Mouse (Mus musculus) spleen, adult 2 months (tissue): ENCODE data around the gene Vps26c. TPM values are rescaled to one million over a fixed set of nuclear protein-coding genes. Genes with fewer than 3 reads are reported as not detected.

Experiments
- DNase-seq, 2 experiments: peaks; one replicate each; pipeline versions ENCODE4 v3.0.0 to v3.0.0-alpha.2; 2012 to 2021; ENCODE audit warnings: low spot score in 2 of 2, low read depth in 1 of 2
- H3K27ac ChIP-seq: fragments of 200-500 bp; 2 replicates; pipeline ENCODE4 v1.5.1; 2012; ENCODE audit warnings: low read length, inconsistent platforms; ENCODE audit not compliant: insufficient read depth
- H3K27me3 ChIP-seq: fragments of 200-500 bp; 2 replicates; pipeline ENCODE4 v1.6.1; 2012; ENCODE audit warnings: mild to moderate bottlenecking, moderate library complexity, low read length, inconsistent platforms; ENCODE audit not compliant: control insufficient read depth, insufficient read depth
- H3K36me3 ChIP-seq: fragments of 200-500 bp; 2 replicates; pipeline ENCODE4 v1.6.1; 2012; ENCODE audit warnings: mild to moderate bottlenecking, low read length, inconsistent platforms; ENCODE audit not compliant: control insufficient read depth, insufficient read depth
- H3K4me1 ChIP-seq: fragments of 200-500 bp; 2 replicates; pipeline ENCODE4 v1.6.1; 2011; ENCODE audit warnings: inconsistent platforms; ENCODE audit not compliant: control insufficient read depth, insufficient read depth, insufficient read length
- H3K4me3 ChIP-seq: fragments of 200-500 bp; 2 replicates; pipeline ENCODE4 v1.5.1; 2011; ENCODE audit warnings: mild to moderate bottlenecking, inconsistent platforms; ENCODE audit not compliant: insufficient read depth, insufficient read length; ENCODE audit errors: extremely low read depth
- CTCF ChIP-seq: fragments of 200-500 bp; IDR thresholded peaks from 2 replicates; pipeline ENCODE4 v1.5.1; 2011; ENCODE audit warnings: mild to moderate bottlenecking, inconsistent platforms; ENCODE audit not compliant: insufficient read depth, insufficient read length, insufficient replicate concordance; ENCODE audit errors: extremely low read depth
- POLR2A ChIP-seq: fragments of 200-500 bp; IDR thresholded peaks from 2 replicates; pipeline ENCODE4 v1.6.1; 2011; ENCODE audit warnings: low read depth, low read length, inconsistent platforms
- WGBS: fragments of 180-500 bp; shearing (Covaris S2); methylation state at CpG from one replicate; pipeline ENCODE4 v1.1.7; 2018; 5-methylcytosine and 5-hydroxymethylcytosine counted together
- polyA plus RNA-seq: library from polyadenylated mRNA; depleted of rRNA; stranded (reverse); fragments of >200 nt; gene quantifications from 2 replicates; pipeline ENCODE4 v1.2.3, GENCODE M21; 2012

The Vps26c gene
- polyA plus RNA-seq, 1 experiment = 21.4 TPM

GRCm38 (mm10) chr16:94545781-94546562, 19.3 kb upstream of the Vps26c start:
- TF ChIP-seq POLR2A (no peak), CTCF (no peak)
- H3K4me3 ChIP-seq = no peak overlapping the region
- WGBS = 41% methylated on average over 8 of the region's 8 CpGs
- H3K36me3 ChIP-seq = no peaks in the 10 kb centered on the region
- no peak overlapping the region for H3K27ac ChIP-seq
- H3K4me1 ChIP-seq = no peaks in the 10 kb centered on the region
- no peaks in the 10 kb centered on the region for H3K27me3 ChIP-seq
- no peak for DNase-seq

- H3K27me3 ChIP-seq = no peaks in the 10 kb centered on the region
- DNase-seq = no peak
- no peaks in the 10 kb centered on the region for H3K36me3 ChIP-seq
- 81% methylated on average over 11 of the region's 11 CpGs for WGBS
- no peaks in the 10 kb centered on the region for H3K4me1 ChIP-seq
- no peak overlapping the region for H3K27ac ChIP-seq
- no peak for TF ChIP-seq POLR2A
- no peak for TF ChIP-seq CTCF
- no peak overlapping the region for H3K4me3 ChIP-seq
Observed at GRCm38 (mm10) chr16:94544540-94545105, 18.0 kb upstream of the Vps26c start.

DNA sequence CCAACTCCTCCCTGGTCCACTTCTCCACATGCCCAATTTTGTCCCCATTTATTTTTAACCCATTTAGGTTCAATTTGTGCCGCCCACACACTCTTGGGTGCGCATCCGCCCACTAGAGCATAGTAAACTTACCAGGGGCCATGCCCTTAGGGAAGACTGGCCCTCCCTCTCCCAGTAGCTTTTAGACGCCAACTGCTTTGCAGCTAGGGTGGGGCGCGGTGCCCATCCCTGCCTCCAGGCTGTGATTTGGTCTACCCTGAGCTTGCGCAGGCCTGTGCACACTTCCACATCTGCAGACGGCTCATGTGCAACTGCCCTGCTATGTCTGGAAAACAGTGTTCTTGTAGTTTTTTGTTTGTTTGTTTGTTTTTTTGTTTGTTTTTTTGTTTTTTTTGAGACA, 16.3 kb upstream of the Vps26c start:
- no peaks in the 10 kb centered on the region for H3K4me1 ChIP-seq
- WGBS = 90% methylated on average over 8 of the region's 8 CpGs
- H3K27ac ChIP-seq = no peak overlapping the region
- no peaks in the 10 kb centered on the region for H3K36me3 ChIP-seq
- no peak for DNase-seq
- H3K4me3 ChIP-seq = no peak overlapping the region
- H3K27me3 ChIP-seq = no peaks in the 10 kb centered on the region
- TF ChIP-seq POLR2A (no peak), CTCF (no peak)

DNA sequence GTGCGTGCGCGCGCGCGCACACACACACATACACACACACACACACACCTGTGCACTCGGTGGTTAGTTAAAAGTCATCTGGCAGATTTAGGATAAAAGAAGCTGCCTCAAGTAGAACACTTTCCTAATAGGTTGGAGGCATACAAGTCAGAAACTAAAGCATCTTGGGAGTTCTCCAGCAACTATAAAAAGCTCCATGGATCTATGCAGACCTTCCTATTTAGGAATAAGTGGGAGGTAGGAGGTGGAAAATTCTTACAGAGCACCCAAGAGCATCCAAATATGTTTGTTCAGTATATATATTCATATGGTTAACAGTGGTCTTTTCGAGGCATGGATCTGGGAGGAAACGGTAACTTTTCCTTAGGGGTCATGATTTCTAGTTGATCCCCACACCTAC, 13.5 kb upstream of the Vps26c start:
- DNase-seq = no peak
- WGBS = 92% methylated on average over 9 of the region's 9 CpGs
- H3K4me1 ChIP-seq = peaks cover 5% of the 10 kb centered on the region; the same call in 1 of the 2 replicates
- no peak for TF ChIP-seq CTCF
- TF ChIP-seq POLR2A = no peak
- H3K27me3 ChIP-seq = no peaks in the 10 kb centered on the region
- H3K36me3 ChIP-seq = no peaks in the 10 kb centered on the region
- no peak overlapping the region for H3K4me3 ChIP-seq
- no peak overlapping the region for H3K27ac ChIP-seq

DNA sequence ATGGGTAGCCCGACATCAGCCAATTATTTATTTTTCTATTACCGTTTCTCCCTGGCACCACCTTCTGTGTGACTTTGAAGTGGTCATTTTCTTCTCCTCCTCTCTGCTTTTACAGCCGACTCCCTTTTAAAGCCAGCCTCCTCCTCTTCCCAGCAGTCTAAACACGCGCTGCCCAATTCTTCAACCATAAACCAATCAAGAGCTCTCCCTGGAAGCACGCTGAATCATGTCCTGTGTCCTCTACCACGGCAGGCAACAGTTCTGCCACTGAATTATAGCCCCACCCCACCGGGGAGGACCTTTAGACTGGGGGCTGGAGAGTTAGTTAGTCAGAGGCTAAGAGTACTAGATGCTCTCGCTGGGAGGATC, 10.5 kb upstream of the Vps26c start:
- Histone ChIP-seq H3K4me3 (no peak overlapping the region), H3K4me1 (peaks cover 9% of the 10 kb centered on the region; the same call in 1 of the 2 replicates), H3K36me3 (no peaks in the 10 kb centered on the region), H3K27me3 (no peaks in the 10 kb centered on the region), H3K27ac (no peak overlapping the region)
- TF ChIP-seq CTCF (no peak), POLR2A (no peak)
- 41% methylated on average over 9 of the region's 9 CpGs for WGBS
- DNase-seq = no peak

- Histone ChIP-seq H3K4me1 (peaks cover 9% of the 10 kb centered on the region; the same call in 1 of the 2 replicates), H3K36me3 (no peaks in the 10 kb centered on the region), H3K27me3 (no peaks in the 10 kb centered on the region), H3K4me3 (no peak overlapping the region), H3K27ac (no peak overlapping the region)
- DNase-seq = no peak
- WGBS = 59% methylated on average over 7 of the region's 7 CpGs
- TF ChIP-seq POLR2A (no peak), CTCF (no peak)
Observed at GRCm38 (mm10) chr16:94536417-94537158, 10.0 kb upstream of the Vps26c start.
